Mouse (Mus musculus) frontal cortex, postnatal 14 days (tissue): Measurements from ENCODE around the gene Mog.
"Not testable (repeated sequence)": the region's sequence is repeated elsewhere in the genome, so short reads cannot be mapped to it uniquely, and the experiment has no call there.

Source experiments
- DNase-seq, 2 experiments: peaks; one replicate each; pipeline ENCODE4 v3.0.0; 2022; ENCODE audit warnings: low spot score in 2 of 2

Gene Mog

GRCm38 (mm10) chr17:36995448-36995847, 27.8 kb downstream of the Mog start:
- no peak for DNase-seq

GRCm38 (mm10) chr17:36994528-36994927, 28.7 kb downstream of the Mog start:
- no peak for DNase-seq

GRCm38 (mm10) chr17:36993770-36994325, 29.4 kb downstream of the Mog start:
- no peak for DNase-seq

GRCm38 (mm10) chr17:36992336-36993104, 30.7 kb downstream of the Mog start:
- no peak for DNase-seq

- DNase-seq, result not testable (repeated sequence)
Observed at GRCm38 (mm10) chr17:36990630-36991029, 32.6 kb downstream of the Mog start.

- no peak for DNase-seq
Observed at GRCm38 (mm10) chr17:36989437-36989836, 33.8 kb downstream of the Mog start, which contains the start of gene H2-M5. Gene H2-M5 (minus strand): TSS chr17:36989537.

GRCm38 (mm10) chr17:36988475-36988874, 34.7 kb downstream of the Mog start:
- no peak for DNase-seq

GRCm38 (mm10) chr17:36982253-36983155, 40.7 kb downstream of the Mog start:
- DNase-seq, result no peak

- no peak for DNase-seq
Observed at GRCm38 (mm10) chr17:36981845-36982244, 41.4 kb downstream of the Mog start.

- DNase-seq, result peak in 1 of 2 experiments; percentile 17
Observed at GRCm38 (mm10) chr17:36981221-36981813, 41.9 kb downstream of the Mog start, which contains the start of gene 2410137M14Rik. Gene 2410137M14Rik (minus strand): TSS chr17:36981237.

- DNase-seq, result no peak
Observed at GRCm38 (mm10) chr17:36973271-36973787, 49.9 kb downstream of the Mog start.

GRCm38 (mm10) chr17:36972791-36973190, 50.4 kb downstream of the Mog start:
- DNase-seq, result no peak

GRCm38 (mm10) chr17:36971172-36971850, 51.9 kb downstream of the Mog start:
- no peak for DNase-seq

GRCm38 (mm10) chr17:36970316-36970890, 52.8 kb downstream of the Mog start:
- DNase-seq, result no peak

- DNase-seq, result no peak
Observed at GRCm38 (mm10) chr17:36966875-36967274, 56.3 kb downstream of the Mog start.

GRCm38 (mm10) chr17:36961125-36961524, 62.1 kb downstream of the Mog start:
- no peak for DNase-seq
